Mouse (Mus musculus) bone marrow, adult 2 months (tissue): Measurements from ENCODE around the gene Fchsd2.

Source experiments
- CTCF ChIP-seq: fragments of 200-500 bp; IDR thresholded peaks from 2 replicates; pipeline ENCODE4 v1.5.1; 2011; ENCODE audit warnings: low read length, control low read depth; ENCODE audit not compliant: control insufficient read depth, insufficient read depth
- POLR2A ChIP-seq: fragments of 200-500 bp; IDR thresholded peaks from 2 replicates; pipeline ENCODE4 v1.6.1; 2011; ENCODE audit warnings: low read depth, mild to moderate bottlenecking, control low read depth, low read length, borderline replicate concordance; ENCODE audit not compliant: control insufficient read depth

GRCm38 (mm10) chr7:101216724-101217123 is 124.1 kb downstream of the Fchsd2 start:
- no peak for TF ChIP-seq POLR2A
- TF ChIP-seq CTCF, result no peak
